Mouse (Mus musculus) bone marrow macrophage, adult 2 months (primary cell): ENCODE data around the gene Rbm24.

Experiments used
- CTCF ChIP-seq: IDR thresholded peaks from 2 replicates; pipeline ENCODE4 v1.5.1; 2012; ENCODE audit warnings: low read depth, mild to moderate bottlenecking, low read length, moderate library complexity
- POLR2A ChIP-seq: IDR thresholded peaks from 2 replicates; pipeline ENCODE4 v1.6.1; 2012; ENCODE audit warnings: mild to moderate bottlenecking, low read depth, low read length, borderline replicate concordance

DNA sequence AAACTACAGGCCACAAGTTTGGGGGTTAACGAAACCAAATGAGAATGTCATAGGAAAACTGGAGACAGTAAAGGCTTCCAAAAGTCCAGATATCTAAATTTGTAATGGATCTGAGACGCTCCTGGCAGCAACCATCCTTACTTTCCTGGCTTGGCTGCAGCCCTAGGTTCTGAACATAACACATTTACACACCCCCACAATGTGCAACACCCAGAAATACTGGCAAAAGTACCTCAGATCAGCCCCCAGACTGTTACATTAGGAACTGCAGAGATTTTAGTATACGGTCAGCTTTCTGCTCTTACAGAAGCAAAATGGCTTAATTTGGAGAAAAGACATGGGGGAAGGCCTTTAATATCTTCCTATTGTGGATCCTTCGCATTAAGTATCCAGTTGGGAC is 44.0 kb downstream of the Rbm24 start:
- TF ChIP-seq CTCF (no peak), POLR2A (no peak)
